Mouse (Mus musculus) stomach, postnatal 0 days (tissue): Measurements from ENCODE around the gene Gm28308. TPM values are rescaled to one million over a fixed set of nuclear protein-coding genes. Genes with fewer than 3 reads are reported as not detected.
A peak's percentile ranks its signal among the peaks of the same experiment; 100 is the strongest.

Experiments
- ATAC-seq: fragments of 200-750 bp; cut with Nextera tagmentation; 2 replicates; pipeline ENCODE4 v1.8.0; 2017; ENCODE audit not compliant: low FRiP score, low TSS enrichment
- DNase-seq: peaks from one replicate; pipeline ENCODE4 v3.0.0-alpha.2; 2016; ENCODE audit warnings: low spot score
- H3K27ac ChIP-seq: fragments of 300-500 bp; sonication (generic); replicated peaks from 2 replicates; pipeline ENCODE4 v1.5.1; 2014; ENCODE audit warnings: mild to moderate bottlenecking, control low read depth
- H3K27me3 ChIP-seq: fragments of 300-500 bp; sonication (generic); 2 replicates; pipeline ENCODE4 v1.6.1; 2014; ENCODE audit warnings: low read length; ENCODE audit not compliant: control insufficient read depth, insufficient read depth
- H3K36me3 ChIP-seq: fragments of 300-500 bp; sonication (generic); 2 replicates; pipeline ENCODE4 v1.6.1; 2014; ENCODE audit warnings: low read length, mixed read lengths; ENCODE audit not compliant: control insufficient read depth, insufficient read depth
- H3K4me1 ChIP-seq: fragments of 300-500 bp; sonication (generic); replicated peaks from 2 replicates; pipeline ENCODE4 v1.6.1; 2014; ENCODE audit warnings: antibody characterized with exemption; ENCODE audit not compliant: control insufficient read depth, insufficient read depth
- H3K4me2 ChIP-seq: fragments of 300-500 bp; sonication (generic); replicated peaks from 2 replicates; pipeline ENCODE4 v1.6.1; 2014; ENCODE audit warnings: low read depth, mild to moderate bottlenecking, control low read depth, moderate library complexity
- H3K4me3 ChIP-seq: fragments of 300-500 bp; sonication (generic); 2 replicates; pipeline ENCODE4 v1.5.1; 2014; ENCODE audit warnings: low read depth, low read length, control low read depth
- H3K9ac ChIP-seq: fragments of 300-500 bp; sonication (generic); 2 replicates; pipeline ENCODE4 v1.6.1; 2014; ENCODE audit warnings: mild to moderate bottlenecking, low read length, control low read depth, mixed read lengths
- H3K9me3 ChIP-seq: fragments of 300-500 bp; sonication (generic); 2 replicates; pipeline ENCODE4 v1.6.1; 2016; ENCODE audit warnings: low read length; ENCODE audit not compliant: control insufficient read depth
- CTCF ChIP-seq: IDR thresholded peaks from 2 replicates; pipeline ENCODE4 v1.5.1; 2016; ENCODE audit warnings: antibody characterized with exemption, low read depth, mild to moderate bottlenecking, moderate library complexity
- EP300 ChIP-seq: optimal IDR thresholded peaks from 2 replicates; pipeline ENCODE3; 2016; ENCODE audit warnings: antibody characterized with exemption
- WGBS: fragments of 180-500 bp; shearing (Covaris S2); extraction: QIAGEN DNeasy Blood & Tissue Kit; methylation state at CpG from one replicate; pipeline ENCODE4 v1.1.7; 2014; 5-methylcytosine and 5-hydroxymethylcytosine counted together
- polyA plus RNA-seq: library from polyadenylated mRNA; unstranded; fragments of >200 nt; fragmentation: Nextera tagmentation; extraction: Ambion mirVana; gene quantifications from 2 replicates; pipeline ENCODE4 v1.2.1, GENCODE M21; 2015

Gm28308 gene
- 0.21 TPM in 1 of 2 replicates, not detected in the other for polyA plus RNA-seq

DNA sequence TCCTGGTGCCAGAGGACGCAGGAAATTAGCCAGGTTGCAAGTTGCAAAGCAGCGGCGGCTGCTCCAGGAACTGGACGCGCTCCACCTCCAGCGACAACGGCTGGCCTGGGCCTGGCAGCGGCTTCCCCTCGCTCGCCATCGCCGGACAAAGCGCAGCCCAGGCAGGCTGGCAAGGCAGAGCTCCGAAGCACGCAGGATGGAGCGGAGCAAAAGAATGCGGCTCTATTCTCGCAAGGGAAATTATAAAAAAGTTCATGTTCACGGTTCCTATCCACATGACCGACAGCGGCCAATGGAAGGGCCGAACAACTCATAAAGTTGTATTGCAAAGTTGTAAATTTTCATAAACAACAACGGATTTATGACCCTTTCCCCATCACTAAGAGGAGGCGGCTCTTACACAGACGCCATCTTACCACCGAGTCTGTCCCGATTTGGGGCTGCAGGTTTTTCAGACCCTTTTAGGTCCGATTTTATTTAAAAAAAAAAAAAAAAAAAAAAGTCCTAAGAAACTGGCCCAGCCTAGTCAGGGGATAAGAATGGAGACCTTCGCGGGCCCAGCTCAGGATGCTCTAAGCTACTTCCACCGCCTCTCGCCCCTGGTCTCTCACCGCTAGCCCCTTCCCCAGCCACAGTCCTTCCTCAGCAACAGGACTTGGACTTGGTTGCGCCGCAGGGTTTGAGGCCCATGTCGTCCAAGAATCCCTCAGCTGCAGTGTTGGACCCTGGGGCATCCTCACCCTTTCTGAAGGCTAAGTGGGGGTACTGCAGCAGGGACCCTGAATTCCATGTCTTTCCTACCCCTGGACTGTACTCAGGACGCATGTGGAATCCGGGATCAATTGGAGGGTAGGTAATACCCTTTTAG, at the start of gene Gm28308, which contains the start of gene Hoxa3:
Gene Gm28308 (minus strand): TSS at position 221 of the 868 bp plus-strand sequence.
Gene Hoxa3 (minus strand): TSS at position 218 of the 868 bp plus-strand sequence.
- Histone ChIP-seq H3K27ac (peak within 1 kb of the TSS; percentile 89), H3K36me3 (no peaks in the 10 kb centered on the region), H3K9me3 (no peaks in the 10 kb centered on the region), H3K4me1 (no peaks in the 10 kb centered on the region), H3K4me3 (peak within 1 kb of the TSS; percentile 55), H3K27me3 (peaks cover 22% of the 10 kb centered on the region; the same call in 1 of the 2 replicates), H3K4me2 (peak within 1 kb of the TSS; percentile 47), H3K9ac (peak within 1 kb of the TSS; percentile 69)
- DNase-seq (no peak), ATAC-seq (peak; percentile 46)
- no peak for TF ChIP-seq CTCF
- no peak for TF ChIP-seq EP300
- WGBS: 8% methylated on average over 38 of the region's 38 CpGs

DNA sequence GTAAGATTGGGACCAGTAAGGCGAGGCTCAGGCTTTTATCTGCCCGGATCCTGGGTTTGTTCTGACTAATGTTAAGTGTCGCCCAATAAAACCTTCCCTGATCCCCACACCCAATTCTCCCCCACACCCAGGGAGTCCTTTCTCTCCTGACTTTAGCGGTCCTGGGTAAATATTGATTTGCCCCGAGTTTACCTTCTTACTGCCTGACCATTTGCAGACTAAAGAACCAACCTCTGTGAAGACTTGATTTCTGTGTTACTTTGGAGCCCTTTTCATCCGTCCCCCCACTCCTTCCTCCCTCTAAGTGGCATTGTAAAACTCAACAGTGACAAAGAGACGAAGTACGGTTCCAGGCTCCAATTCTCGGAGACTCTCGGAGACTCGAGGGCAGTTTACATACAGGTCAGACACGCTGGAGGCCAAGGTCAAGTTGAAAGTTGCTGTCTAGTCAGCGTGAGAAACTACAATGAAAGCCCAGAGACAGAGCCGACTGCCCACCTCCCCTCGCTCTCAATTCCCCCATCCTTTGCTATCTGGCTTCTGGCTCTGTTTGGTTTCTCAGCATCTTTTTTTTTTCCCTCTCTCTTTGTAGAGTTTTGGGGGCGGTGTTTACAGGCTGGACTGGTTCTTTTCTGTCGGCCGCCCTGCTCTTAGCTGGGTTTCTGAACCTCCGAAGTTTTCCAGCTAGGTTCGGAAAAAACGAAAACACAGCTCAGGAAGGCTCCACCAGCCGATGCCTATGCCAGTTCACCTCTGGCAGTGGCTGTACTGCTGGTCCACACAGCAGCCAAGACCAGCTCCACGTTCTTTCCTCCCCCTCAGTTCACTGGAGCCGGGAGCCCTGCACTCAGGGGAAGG, 49.6 kb upstream of the Gm28308 start:
- no peaks in the 10 kb centered on the region for H3K36me3 ChIP-seq
- 4% methylated on average over 24 of the region's 24 CpGs for WGBS
- no peak overlapping the region for H3K9ac ChIP-seq
- ATAC-seq (no peak), DNase-seq (no peak)
- no peaks in the 10 kb centered on the region for H3K9me3 ChIP-seq
- H3K4me1 ChIP-seq: no peaks in the 10 kb centered on the region
- no peak overlapping the region for H3K4me3 ChIP-seq
- H3K27ac ChIP-seq: no peak overlapping the region
- peaks cover 28% of the 10 kb centered on the region for H3K27me3 ChIP-seq
- no peak for TF ChIP-seq CTCF
- TF ChIP-seq EP300: no peak
- H3K4me2 ChIP-seq: no peak overlapping the region

DNA sequence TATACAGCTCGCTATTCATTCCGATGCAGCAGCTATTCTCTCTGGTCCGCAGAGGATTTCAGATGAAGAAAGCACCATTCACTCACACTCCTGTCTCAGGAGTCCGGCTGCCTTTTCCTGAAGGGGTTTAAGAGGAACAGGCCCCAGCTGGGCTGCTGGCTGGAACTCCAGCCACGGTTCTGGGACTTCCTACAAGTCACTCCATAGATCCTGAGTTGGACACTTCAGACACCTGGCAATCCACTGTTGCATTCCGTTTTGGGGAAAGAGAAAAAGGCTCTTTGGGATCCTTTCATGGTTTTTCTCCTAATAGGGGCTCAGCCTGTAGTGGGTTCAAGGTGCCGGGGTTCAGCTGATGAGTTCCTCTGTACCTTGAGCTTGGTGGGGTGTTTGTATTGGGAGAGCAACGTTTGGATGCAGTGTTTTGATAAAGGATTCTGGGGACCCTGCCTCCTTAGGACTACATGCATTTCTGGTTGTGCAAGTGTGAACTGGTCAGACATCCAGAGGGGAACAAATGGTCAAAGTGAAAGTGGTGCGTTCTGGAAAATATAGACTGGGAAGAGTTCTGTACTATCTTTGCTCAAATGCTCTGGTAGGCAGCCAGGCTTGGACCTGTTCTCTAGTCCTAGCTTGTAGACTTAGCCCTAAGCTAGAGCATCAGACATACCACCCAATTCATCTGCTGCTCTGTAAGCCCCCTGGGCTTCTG, 48.8 kb upstream of the Gm28308 start:
- Histone ChIP-seq H3K36me3 (no peaks in the 10 kb centered on the region), H3K4me3 (no peak overlapping the region), H3K4me2 (no peak overlapping the region), H3K27ac (no peak overlapping the region), H3K27me3 (peaks cover 25% of the 10 kb centered on the region), H3K9ac (no peak overlapping the region), H3K9me3 (no peaks in the 10 kb centered on the region), H3K4me1 (no peaks in the 10 kb centered on the region)
- ATAC-seq (no peak), DNase-seq (peak; percentile 16)
- WGBS: 4% methylated on average over 9 of the region's 9 CpGs
- TF ChIP-seq CTCF: no peak
- no peak for TF ChIP-seq EP300

DNA sequence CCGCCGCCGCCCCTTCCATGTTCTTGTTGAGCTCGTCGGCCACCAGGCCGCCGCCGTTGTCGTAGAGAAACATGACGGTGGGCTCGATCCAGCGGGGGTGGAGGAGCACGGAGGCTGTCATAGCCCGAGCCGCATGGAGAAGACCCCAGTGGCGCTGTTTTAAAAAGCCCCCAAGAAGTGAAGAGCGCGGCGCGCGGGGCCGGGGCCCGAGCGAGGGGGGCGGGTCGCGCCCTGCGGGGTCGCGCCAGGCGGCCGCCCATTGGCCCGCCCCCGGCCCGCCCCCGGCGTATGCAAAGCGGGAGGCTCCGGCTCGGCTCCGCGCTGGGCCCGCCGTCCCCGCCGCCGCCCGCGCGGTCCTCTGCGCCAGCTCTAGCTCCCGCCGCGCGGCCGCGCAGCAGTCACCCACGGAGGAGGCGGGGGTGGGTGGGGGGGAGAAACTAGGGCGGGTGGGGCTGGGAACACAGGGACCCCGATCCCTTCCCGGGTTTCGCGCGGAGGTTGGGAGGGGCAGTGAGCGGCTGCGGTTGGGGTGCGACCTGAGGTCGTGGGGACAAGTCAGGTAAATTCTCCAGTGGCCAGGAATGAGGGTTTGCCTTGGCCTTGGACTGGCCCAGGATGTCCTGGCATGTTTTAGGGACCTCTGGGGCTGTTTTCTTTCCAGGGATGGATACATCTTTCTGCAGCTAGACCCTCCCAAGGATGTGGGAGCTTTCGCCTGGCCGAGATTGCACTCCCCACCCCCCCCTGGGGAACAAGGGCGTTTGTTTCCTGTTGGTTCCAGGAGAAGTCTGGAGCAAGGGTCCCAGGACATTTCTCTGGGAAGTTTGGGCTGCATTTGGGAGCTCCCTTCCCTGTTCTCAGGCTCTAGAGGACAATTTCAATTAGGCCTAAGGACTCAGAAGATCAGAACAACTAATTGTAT, 47.8 kb upstream of the Gm28308 start, which contains the start of gene Hoxa13:
Gene Hoxa13 (minus strand): TSS at position 227 of the 922 bp plus-strand sequence.
- TF ChIP-seq EP300 (no peak), CTCF (no peak)
- no peak within 1 kb of the TSS for H3K27ac ChIP-seq
- peak within 1 kb of the TSS; percentile 39 for H3K4me3 ChIP-seq
- DNase-seq (peak; percentile 13), ATAC-seq (peak; percentile 57)
- no peaks in the 10 kb centered on the region for H3K4me1 ChIP-seq
- peaks cover 24% of the 10 kb centered on the region for H3K27me3 ChIP-seq
- H3K9me3 ChIP-seq: no peaks in the 10 kb centered on the region
- peak within 1 kb of the TSS; percentile 55 for H3K4me2 ChIP-seq
- H3K36me3 ChIP-seq: no peaks in the 10 kb centered on the region
- WGBS: 1% methylated on average over 33 of the region's 72 CpGs
- H3K9ac ChIP-seq: no peak within 1 kb of the TSS
